Mouse (Mus musculus) layer of hippocampus, adult 8-10 months (tissue): Measurements from ENCODE around the gene Cdk17. TPM values are rescaled to one million over a fixed set of nuclear protein-coding genes. Genes with fewer than 3 reads are reported as not detected.

Source experiments
- DNase-seq, 2 experiments: peaks; one replicate each; pipeline ENCODE4 v3.0.0; 2022; ENCODE audit warnings: low spot score in 2 of 2
- total RNA-seq, 4 experiments: library from RNA; stranded (reverse); gene quantifications; 2 replicates each; pipeline ENCODE4 v1.2.4; 2022

The Cdk17 gene
- total RNA-seq, 4 experiments from 2014 or later, result 169 to 201 (median 193) TPM

GRCm38 (mm10) chr10:93166382-93166769 is 5.7 kb downstream of the Cdk17 start:
- no peak for DNase-seq

GRCm38 (mm10) chr10:93167311-93167710 is 6.6 kb downstream of the Cdk17 start:
- DNase-seq, result no peak

GRCm38 (mm10) chr10:93168067-93168466 is 7.4 kb downstream of the Cdk17 start:
- no peak for DNase-seq

- no peak for DNase-seq
Observed at GRCm38 (mm10) chr10:93171182-93171855, 10.6 kb downstream of the Cdk17 start.

- no peak for DNase-seq
Observed at GRCm38 (mm10) chr10:93177471-93177870, 16.8 kb downstream of the Cdk17 start.

- no peak for DNase-seq
Observed at GRCm38 (mm10) chr10:93177874-93178273, 17.2 kb downstream of the Cdk17 start.

- no peak for DNase-seq
Observed at GRCm38 (mm10) chr10:93178662-93179061, 18.0 kb downstream of the Cdk17 start.

GRCm38 (mm10) chr10:93179669-93180460 is 19.2 kb downstream of the Cdk17 start:
- no peak for DNase-seq

GRCm38 (mm10) chr10:93184351-93184976 is 23.8 kb downstream of the Cdk17 start:
- DNase-seq, result no peak

GRCm38 (mm10) chr10:93188440-93188999 is 27.8 kb downstream of the Cdk17 start:
- no peak for DNase-seq

- DNase-seq, result no peak
Observed at GRCm38 (mm10) chr10:93190475-93191262, 30.0 kb downstream of the Cdk17 start.

GRCm38 (mm10) chr10:93197092-93197491 is 36.4 kb downstream of the Cdk17 start:
- DNase-seq, result no peak

- DNase-seq, result no peak
Observed at GRCm38 (mm10) chr10:93198958-93199357, 38.3 kb downstream of the Cdk17 start.

GRCm38 (mm10) chr10:93201846-93202458 is 41.3 kb downstream of the Cdk17 start:
- no peak for DNase-seq

- no peak for DNase-seq
Observed at GRCm38 (mm10) chr10:93205287-93205956, 44.7 kb downstream of the Cdk17 start.

- no peak for DNase-seq
Observed at GRCm38 (mm10) chr10:93207176-93207575, 46.5 kb downstream of the Cdk17 start.

GRCm38 (mm10) chr10:93212699-93213098 is 52.0 kb downstream of the Cdk17 start:
- no peak for DNase-seq

GRCm38 (mm10) chr10:93213339-93213738 is 52.7 kb downstream of the Cdk17 start:
- DNase-seq, result no peak

GRCm38 (mm10) chr10:93214251-93214650 is 53.6 kb downstream of the Cdk17 start:
- DNase-seq, result no peak
